Mouse (Mus musculus) testis, postnatal 10 days (tissue): ENCODE measurements around the gene Hcrtr2.

Experiments
- DNase-seq: peaks from one replicate; pipeline ENCODE4 v3.0.0; 2021; ENCODE audit warnings: low spot score

Hcrtr2 gene

DNA sequence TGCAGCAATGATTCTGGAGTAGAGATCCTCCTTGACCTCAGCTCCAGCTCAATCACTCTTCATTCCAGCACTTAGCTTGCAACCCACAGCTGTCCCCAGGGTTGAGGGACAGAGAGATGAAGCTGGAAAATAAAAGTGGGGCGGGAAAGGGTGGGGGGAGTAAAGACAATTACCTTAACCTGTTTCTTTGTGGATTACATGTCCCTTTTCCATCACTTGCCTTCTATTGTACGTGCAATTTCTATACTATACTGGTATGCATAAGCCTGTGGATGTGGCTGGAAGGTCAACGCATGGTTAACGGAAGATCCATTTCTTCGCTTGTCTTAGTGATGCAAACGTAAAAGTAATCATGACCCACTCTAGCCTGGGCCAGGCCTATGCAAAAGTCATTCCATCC, at the start of gene Hcrtr2:
Gene Hcrtr2, minus strand, starts transcription at position 101 of the 400 bp plus-strand sequence.
- no peak for DNase-seq

DNA sequence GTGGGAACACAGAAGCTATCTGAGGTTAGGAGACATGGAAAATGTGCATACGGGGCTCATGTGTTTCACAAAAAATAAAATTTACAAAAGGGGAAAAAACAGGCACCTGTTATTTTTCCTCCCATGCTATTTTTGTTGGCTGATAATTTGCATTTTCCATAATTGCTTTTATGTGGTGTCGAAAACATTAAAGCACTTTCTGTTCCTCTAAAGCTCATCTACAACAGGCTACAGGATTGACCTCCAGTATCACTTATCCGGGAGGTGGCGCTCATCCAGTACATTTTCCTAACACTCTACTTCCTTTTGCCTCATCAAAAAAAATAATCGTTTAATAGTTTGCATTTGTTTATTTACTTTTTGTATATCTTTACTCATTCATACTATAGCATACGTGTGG, 41.2 kb upstream of the Hcrtr2 start:
- no peak for DNase-seq

DNA sequence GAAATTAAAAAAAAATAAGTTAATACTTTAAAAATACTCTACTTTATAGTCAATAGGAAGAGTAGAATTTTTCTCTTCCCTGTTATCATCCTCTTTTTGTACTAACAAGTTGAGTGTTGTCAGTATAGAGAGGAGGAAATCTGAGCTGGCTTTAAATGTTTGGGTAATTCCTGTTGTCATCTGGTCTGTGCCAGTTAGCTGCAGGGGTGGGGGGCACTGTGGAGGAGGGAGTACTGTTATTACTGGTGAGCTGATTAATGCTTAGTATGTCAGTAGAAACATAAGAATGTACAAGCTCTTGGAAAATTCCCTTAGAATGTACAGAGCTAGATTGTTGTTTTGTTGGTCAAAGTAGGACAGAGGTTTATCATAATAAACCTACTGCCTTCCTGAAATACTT, 36.7 kb upstream of the Hcrtr2 start:
- no peak for DNase-seq

DNA sequence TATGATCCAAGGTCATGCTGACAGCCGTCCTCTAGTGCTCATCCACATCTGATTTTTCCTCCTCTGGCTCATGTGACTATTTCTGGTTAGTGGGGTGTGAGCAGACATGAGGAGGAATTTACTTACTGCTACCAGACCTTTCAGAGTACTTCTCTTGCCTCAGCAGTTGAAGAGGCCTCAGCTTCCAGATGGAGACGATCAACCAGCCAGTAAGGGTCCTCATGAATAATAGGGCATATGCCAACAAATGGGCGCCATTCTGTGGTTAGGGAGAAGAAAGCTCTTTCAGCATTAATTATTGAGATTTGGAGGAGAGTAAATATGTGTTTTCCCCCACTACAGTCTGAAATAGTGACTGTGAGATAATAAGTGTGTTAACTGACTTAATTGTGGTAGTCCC, 28.7 kb upstream of the Hcrtr2 start:
- DNase-seq: no peak

- no peak for DNase-seq
Measured at GRCm38 (mm10) chr9:76347298-76347697, 23.6 kb upstream of the Hcrtr2 start.

DNA sequence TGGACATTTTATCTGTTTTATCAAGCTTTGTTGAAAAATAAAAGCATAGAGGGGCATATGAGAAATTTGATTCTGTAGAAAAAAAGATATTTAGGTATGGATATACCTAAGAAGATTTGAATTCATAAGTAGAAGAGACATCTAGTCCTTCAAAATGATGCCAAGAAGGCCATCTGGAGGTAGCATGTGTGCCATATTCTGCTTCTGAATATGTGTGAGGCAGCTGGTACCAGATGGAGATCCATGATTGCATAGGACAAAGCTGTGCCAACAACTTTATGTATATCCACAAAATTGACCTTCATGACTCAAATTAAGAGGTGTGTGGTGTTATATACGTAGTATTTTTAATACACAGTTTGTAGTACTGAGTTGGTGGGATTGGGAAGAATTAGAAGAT, 7.4 kb upstream of the Hcrtr2 start:
- DNase-seq: no peak

GRCm38 (mm10) chr9:76323186-76323701, 412 bp downstream of the Hcrtr2 start:
- DNase-seq: peak; percentile 44

DNA sequence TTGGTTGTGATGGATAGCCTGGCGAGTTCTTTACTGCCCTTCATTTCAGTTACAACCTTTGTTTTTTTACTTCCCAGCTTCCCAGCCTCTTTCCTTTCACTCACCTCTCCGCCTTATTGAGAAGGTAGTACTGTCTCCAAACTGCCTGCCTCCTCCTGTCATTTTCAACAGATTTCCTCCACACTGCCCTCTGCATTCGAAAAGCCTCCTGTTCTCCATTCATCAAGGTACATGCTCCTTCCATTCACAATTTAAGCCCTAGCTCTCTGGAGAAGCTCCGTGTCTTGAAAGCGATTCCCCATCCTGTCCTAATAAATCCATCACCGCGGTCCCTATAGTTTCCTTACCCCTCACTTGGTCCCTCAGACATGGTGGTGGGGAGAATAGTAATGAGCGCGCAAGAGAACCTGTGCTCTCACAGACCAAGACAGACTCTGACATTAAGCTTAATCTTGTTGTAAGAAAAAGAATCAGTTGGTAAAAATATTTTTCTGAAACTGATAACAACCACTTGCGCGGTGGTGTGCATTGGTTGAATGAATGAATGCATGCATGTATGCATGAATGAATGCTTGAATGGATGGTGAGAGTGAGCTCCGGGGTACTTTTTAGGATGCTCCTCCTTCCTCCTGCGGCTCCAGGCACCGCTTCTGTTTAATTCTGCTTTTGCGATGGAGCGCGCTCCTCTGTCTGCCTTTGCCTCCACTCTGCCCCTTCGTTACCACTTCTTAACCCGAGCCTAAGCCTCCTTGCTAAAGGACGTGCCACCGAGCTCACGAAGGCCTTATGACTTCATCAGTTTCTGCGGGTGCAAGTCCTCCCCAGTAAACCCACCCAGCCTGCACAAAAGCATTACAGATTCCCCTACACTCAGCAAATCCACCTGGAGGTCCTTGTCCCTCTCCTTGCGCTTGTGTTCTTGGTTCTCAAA, 1.3 kb downstream of the Hcrtr2 start:
- DNase-seq: no peak

- no peak for DNase-seq
Measured at GRCm38 (mm10) chr9:76321589-76321988, 2.1 kb downstream of the Hcrtr2 start.

- DNase-seq: no peak
Measured at GRCm38 (mm10) chr9:76320755-76321154, 2.9 kb downstream of the Hcrtr2 start.

GRCm38 (mm10) chr9:76318302-76318701, 5.4 kb downstream of the Hcrtr2 start:
- DNase-seq: no peak

GRCm38 (mm10) chr9:76315096-76315495, 8.6 kb downstream of the Hcrtr2 start:
- no peak for DNase-seq

GRCm38 (mm10) chr9:76313921-76314320, 9.7 kb downstream of the Hcrtr2 start:
- DNase-seq: no peak

GRCm38 (mm10) chr9:76312221-76312620, 11.4 kb downstream of the Hcrtr2 start:
- no peak for DNase-seq

DNA sequence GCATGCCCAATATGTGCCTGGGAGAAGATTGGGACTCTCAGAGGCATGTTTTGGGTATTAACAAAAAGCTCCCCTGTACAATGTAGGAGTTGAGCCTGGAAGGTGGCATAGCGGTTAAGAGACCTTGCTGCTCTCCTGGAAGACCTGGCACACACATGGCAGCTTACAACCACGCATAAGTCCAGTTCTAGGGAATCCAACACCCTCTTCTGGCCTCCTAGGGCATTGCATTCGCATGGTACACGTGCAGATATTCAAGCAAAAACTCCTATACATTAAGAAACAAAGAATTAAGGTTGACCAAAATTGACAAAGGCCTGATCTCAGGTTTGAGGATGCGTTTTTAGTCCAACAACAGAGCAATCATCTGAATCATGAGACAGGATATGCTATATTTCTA, 32.3 kb downstream of the Hcrtr2 start:
- no peak for DNase-seq

DNA sequence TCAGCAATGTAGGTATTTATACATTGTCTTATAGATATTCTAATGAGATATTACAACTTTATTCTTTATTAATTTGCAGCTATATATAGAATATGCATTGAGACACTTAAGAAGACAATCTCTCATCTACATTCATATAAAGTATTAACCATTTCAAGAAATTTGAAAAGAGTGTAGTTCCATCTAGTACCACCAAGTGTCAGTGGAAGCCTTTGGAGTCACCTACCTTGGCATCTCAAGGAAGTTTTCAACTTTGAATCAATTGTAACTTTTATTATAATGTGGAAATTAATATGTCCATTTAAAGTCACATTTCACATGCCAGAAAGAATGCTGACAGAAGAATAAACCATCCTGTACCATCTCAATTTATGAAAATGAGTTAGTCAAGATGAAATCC, 52.8 kb downstream of the Hcrtr2 start:
- no peak for DNase-seq

GRCm38 (mm10) chr9:76257731-76258130, 65.9 kb downstream of the Hcrtr2 start:
- no peak for DNase-seq

DNA sequence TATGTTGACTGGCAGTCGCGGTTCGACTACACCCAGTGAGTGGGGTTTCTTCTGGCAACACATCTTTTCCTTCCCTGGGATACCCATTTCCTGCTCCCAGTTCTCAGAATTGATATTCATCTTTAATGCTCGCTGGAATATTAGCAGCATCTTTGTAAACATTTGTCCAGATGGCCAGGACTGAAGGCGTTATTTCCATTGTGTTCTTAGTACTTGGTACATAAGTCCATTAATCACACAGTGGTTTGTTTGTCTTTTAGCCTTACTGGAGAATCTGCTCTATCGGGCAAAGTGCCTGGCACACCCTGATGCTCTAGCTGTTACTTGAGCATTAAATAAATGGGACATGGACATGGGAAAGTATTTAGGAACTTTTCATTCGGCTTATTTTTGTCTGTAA, 71.1 kb downstream of the Hcrtr2 start:
- DNase-seq: no peak

DNA sequence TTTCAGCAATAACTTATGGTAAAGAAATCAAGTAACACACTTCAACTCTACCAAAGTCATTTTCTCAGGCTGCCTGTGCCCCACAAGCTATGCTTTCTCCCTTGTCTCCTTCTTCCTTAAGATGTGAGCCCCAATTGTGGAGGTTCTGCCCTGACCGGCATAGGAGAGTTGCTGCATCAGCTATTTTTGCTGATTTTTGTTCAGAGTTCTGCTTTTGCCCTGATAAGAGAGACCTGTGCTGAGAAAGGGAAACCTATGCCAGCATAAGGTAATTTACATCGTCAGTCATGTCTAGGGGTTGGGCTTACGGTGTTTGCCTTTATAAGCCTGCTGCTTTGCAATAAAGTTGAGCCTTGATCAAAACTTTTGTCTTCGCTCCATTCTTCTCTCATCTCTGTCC, 71.5 kb downstream of the Hcrtr2 start:
- DNase-seq: no peak

DNA sequence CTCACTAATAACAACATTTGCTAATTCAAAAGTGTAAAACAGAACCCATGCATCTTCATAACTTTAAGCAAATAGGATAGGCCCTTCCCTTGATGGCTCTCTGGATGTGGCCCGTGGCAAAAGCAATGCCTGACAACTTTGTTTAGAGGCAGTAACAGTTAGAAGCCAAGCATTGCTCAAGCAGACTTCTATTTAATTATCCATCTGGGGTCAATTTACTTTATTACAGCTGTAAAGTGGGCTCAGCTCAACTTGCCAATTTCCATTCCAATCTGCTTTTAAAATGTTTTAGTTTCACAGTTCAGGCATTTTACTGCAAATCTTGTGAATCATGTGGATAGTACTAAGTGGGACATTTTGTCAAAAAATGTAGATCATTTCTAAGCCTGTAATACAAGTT, 81.3 kb downstream of the Hcrtr2 start:
- DNase-seq: no peak

- DNase-seq: no peak
Measured at GRCm38 (mm10) chr9:76237946-76238345, 85.7 kb downstream of the Hcrtr2 start.

DNA sequence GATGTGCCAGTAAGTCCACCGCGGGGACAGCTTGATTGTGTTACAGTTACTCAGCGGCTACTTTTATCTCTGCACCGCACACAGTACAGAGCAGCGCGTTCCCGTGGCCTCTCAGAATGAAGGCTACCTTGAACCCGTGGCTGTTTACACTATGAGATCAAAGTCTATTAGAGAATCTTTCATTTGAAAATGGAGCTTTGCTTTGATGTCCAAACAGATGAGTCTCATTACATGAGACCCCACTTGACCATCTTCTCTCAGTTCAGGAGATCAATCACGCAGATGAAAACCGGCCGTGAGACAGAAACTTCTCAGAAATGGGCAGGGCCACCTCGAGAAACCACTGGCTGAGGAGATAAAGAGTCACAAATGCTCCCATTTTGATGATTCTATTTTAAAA, 86.4 kb downstream of the Hcrtr2 start:
- DNase-seq: no peak

GRCm38 (mm10) chr9:76236626-76237025, 87.0 kb downstream of the Hcrtr2 start:
- peak; percentile 65 for DNase-seq
